Mouse (Mus musculus): ENCODE results near the gene Wdfy3. TPM values are rescaled to one million over a fixed set of nuclear protein-coding genes. Genes with fewer than 3 reads are reported as not detected.
A peak's percentile ranks its signal among the peaks of the same experiment; 100 is the strongest.

The Wdfy3 gene
- total and polyA plus RNA-seq, 2 experiments from 2014 or later = 18.2 to 89.2 TPM

- Histone ChIP-seq H3K27me3 (ENCODE audit: insufficient read depth, low read length) (no peaks in the 10 kb centered on the region), H3K4me2 (ENCODE audit: low read depth, low read length, poor library complexity, severe bottlenecking) (no peak overlapping the region), H3K4me1 (ENCODE audit: insufficient read depth, low read length) (no peaks in the 10 kb centered on the region), H3K9ac (replicated peaks; ENCODE audit: low read length, poor library complexity, severe bottlenecking) (no peak overlapping the region), H3K36me3 (ENCODE audit: insufficient read depth, low read length) (peaks cover 70% of the 10 kb centered on the region), H3K4me3 (ENCODE audit: low read depth, low read length) (no peak overlapping the region), H3K9me3 (ENCODE audit: low read length) (no peaks in the 10 kb centered on the region), H3K27ac (ENCODE audit: low read depth, low read length) (no peak overlapping the region)
- no peak for DNase-seq (ENCODE audit: low spot score)
- no peak for TF ChIP-seq CTCF (IDR thresholded peaks at IDR 0.05)
- WGBS = 93% methylated on average over 4 of the region's 4 CpGs
- no peak for ATAC-seq (ENCODE audit: low FRiP score)
These were observed 193.5 kb downstream of the Wdfy3 start for GRCm38 (mm10) chr5:101876185-101876584.

GRCm38 (mm10) chr5:101866722-101867121, 203.0 kb downstream of the Wdfy3 start:
- H3K36me3 ChIP-seq (ENCODE audit: insufficient read depth, low read length) = peaks cover 65% of the 10 kb centered on the region
- no peak overlapping the region for H3K9ac ChIP-seq (replicated peaks; ENCODE audit: low read length, poor library complexity, severe bottlenecking)
- ATAC-seq (ENCODE audit: low FRiP score) (no peak), DNase-seq (ENCODE audit: low spot score) (no peak)
- no peaks in the 10 kb centered on the region for H3K4me1 ChIP-seq (ENCODE audit: insufficient read depth, low read length)
- no peak overlapping the region for H3K4me3 ChIP-seq (ENCODE audit: low read depth, low read length)
- no peaks in the 10 kb centered on the region for H3K9me3 ChIP-seq (ENCODE audit: low read length)
- no peak overlapping the region for H3K27ac ChIP-seq (ENCODE audit: low read depth, low read length)
- no peak overlapping the region for H3K4me2 ChIP-seq (ENCODE audit: low read depth, low read length, poor library complexity, severe bottlenecking)
- WGBS = 86% methylated on average over 2 of the region's 2 CpGs
- TF ChIP-seq CTCF (IDR thresholded peaks at IDR 0.05) = no peak
- no peaks in the 10 kb centered on the region for H3K27me3 ChIP-seq (ENCODE audit: insufficient read depth, low read length)

- Histone ChIP-seq H3K27ac (ENCODE audit: low read depth, low read length) (no peak overlapping the region), H3K9me3 (ENCODE audit: low read length) (no peaks in the 10 kb centered on the region), H3K27me3 (ENCODE audit: insufficient read depth, low read length) (no peaks in the 10 kb centered on the region), H3K4me3 (ENCODE audit: low read depth, low read length) (no peak overlapping the region), H3K4me2 (ENCODE audit: low read depth, low read length, poor library complexity, severe bottlenecking) (no peak overlapping the region), H3K4me1 (ENCODE audit: insufficient read depth, low read length) (no peaks in the 10 kb centered on the region), H3K36me3 (ENCODE audit: insufficient read depth, low read length) (peaks cover 66% of the 10 kb centered on the region), H3K9ac (replicated peaks; ENCODE audit: low read length, poor library complexity, severe bottlenecking) (no peak overlapping the region)
- TF ChIP-seq CTCF (IDR thresholded peaks at IDR 0.05) = no peak
- ATAC-seq (ENCODE audit: low FRiP score) (no peak), DNase-seq (ENCODE audit: low spot score) (no peak)
- 92% methylated on average over 6 of the region's 6 CpGs for WGBS
These were observed 205.8 kb downstream of the Wdfy3 start for GRCm38 (mm10) chr5:101863946-101864345.

GRCm38 (mm10) chr5:101862651-101863050, 207.1 kb downstream of the Wdfy3 start:
- Histone ChIP-seq H3K27me3 (ENCODE audit: insufficient read depth, low read length) (no peaks in the 10 kb centered on the region), H3K4me3 (ENCODE audit: low read depth, low read length) (no peak overlapping the region), H3K27ac (ENCODE audit: low read depth, low read length) (no peak overlapping the region; the same call in 1 of the 2 replicates), H3K4me1 (ENCODE audit: insufficient read depth, low read length) (no peaks in the 10 kb centered on the region), H3K9ac (replicated peaks; ENCODE audit: low read length, poor library complexity, severe bottlenecking) (no peak overlapping the region), H3K36me3 (ENCODE audit: insufficient read depth, low read length) (peaks cover 64% of the 10 kb centered on the region), H3K9me3 (ENCODE audit: low read length) (no peaks in the 10 kb centered on the region), H3K4me2 (ENCODE audit: low read depth, low read length, poor library complexity, severe bottlenecking) (no peak overlapping the region)
- 89% methylated on average over 8 of the region's 8 CpGs for WGBS
- DNase-seq (ENCODE audit: low spot score) (no peak), ATAC-seq (ENCODE audit: low FRiP score) (no peak)
- TF ChIP-seq CTCF (IDR thresholded peaks at IDR 0.05) = no peak

- 80% methylated on average over 18 of the region's 18 CpGs for WGBS
- no peak overlapping the region for H3K4me3 ChIP-seq (ENCODE audit: low read depth, low read length)
These were observed 207.7 kb downstream of the Wdfy3 start for GRCm38 (mm10) chr5:101861786-101862571.

GRCm38 (mm10) chr5:101858891-101859436, 210.8 kb downstream of the Wdfy3 start:
- TF ChIP-seq CTCF (IDR thresholded peaks at IDR 0.05) = no peak
- no peak for ATAC-seq (ENCODE audit: low FRiP score)
- Histone ChIP-seq H3K9ac (replicated peaks; ENCODE audit: low read length, poor library complexity, severe bottlenecking) (no peak overlapping the region), H3K4me1 (ENCODE audit: insufficient read depth, low read length) (no peaks in the 10 kb centered on the region), H3K27me3 (ENCODE audit: insufficient read depth, low read length) (no peaks in the 10 kb centered on the region), H3K27ac (ENCODE audit: low read depth, low read length) (no peak overlapping the region), H3K4me3 (ENCODE audit: low read depth, low read length) (no peak overlapping the region), H3K9me3 (ENCODE audit: low read length) (no peaks in the 10 kb centered on the region), H3K4me2 (ENCODE audit: low read depth, low read length, poor library complexity, severe bottlenecking) (no peak overlapping the region), H3K36me3 (ENCODE audit: insufficient read depth, low read length) (peaks cover 71% of the 10 kb centered on the region)
- no peak for DNase-seq (ENCODE audit: low spot score)
- WGBS = 88% methylated on average over 10 of the region's 10 CpGs

More at GRCm38 (mm10) chr5:101861786-101862571, 207.7 kb downstream of the Wdfy3 start:
- Histone ChIP-seq H3K9me3 (ENCODE audit: low read length) (no peaks in the 10 kb centered on the region), H3K27ac (ENCODE audit: low read depth, low read length) (no peak overlapping the region), H3K4me1 (ENCODE audit: insufficient read depth, low read length) (no peaks in the 10 kb centered on the region), H3K9ac (replicated peaks; ENCODE audit: low read length, poor library complexity, severe bottlenecking) (no peak overlapping the region), H3K4me2 (ENCODE audit: low read depth, low read length, poor library complexity, severe bottlenecking) (no peak overlapping the region), H3K36me3 (ENCODE audit: insufficient read depth, low read length) (peaks cover 65% of the 10 kb centered on the region), H3K27me3 (ENCODE audit: insufficient read depth, low read length) (no peaks in the 10 kb centered on the region)
- no peak for TF ChIP-seq CTCF (IDR thresholded peaks at IDR 0.05)
- ATAC-seq (ENCODE audit: low FRiP score) = peak; percentile 72; the same call in 1 of the 2 replicates
- peak; percentile 14 for DNase-seq (ENCODE audit: low spot score)
